Mouse (Mus musculus): ENCODE results near the gene Armc12. TPM values are rescaled to one million over a fixed set of nuclear protein-coding genes. Genes with fewer than 3 reads are reported as not detected.
A peak's percentile ranks its signal among the peaks of the same experiment; 100 is the strongest.

Armc12 gene
- polyA plus RNA-seq, 1 experiment from 2014 or later: not detected

GRCm38 (mm10) chr17:28518615-28519071 lies 12.0 kb upstream of the Armc12 start:
- no peaks in the 10 kb centered on the region for H3K9me3 ChIP-seq (ENCODE audit: low read depth, low read length)
- H3K4me1 ChIP-seq (ENCODE audit: insufficient read depth): peaks cover 9% of the 10 kb centered on the region; the same call in 1 of the 2 replicates
- H3K27me3 ChIP-seq (ENCODE audit: insufficient read depth, low read length): no peaks in the 10 kb centered on the region
- TF ChIP-seq CTCF (IDR thresholded peaks at IDR 0.05; ENCODE audit: low read depth): no peak
- no peaks in the 10 kb centered on the region for H3K36me3 ChIP-seq (ENCODE audit: insufficient read depth)
- H3K9ac ChIP-seq: no peak overlapping the region
- peak overlapping the region; percentile 73 for H3K4me2 ChIP-seq
- H3K27ac ChIP-seq (ENCODE audit: low read depth): peak overlapping the region; percentile 74; the same call in 1 of the 2 replicates
- WGBS: 22% methylated on average over 8 of the region's 8 CpGs
- peak; percentile 10 for DNase-seq
- H3K4me3 ChIP-seq (ENCODE audit: low read depth, low read length): peak overlapping the region; percentile 38; the same call in 1 of the 2 replicates
- no peak for ATAC-seq (ENCODE audit: insufficient read depth)

GRCm38 (mm10) chr17:28519827-28520226 lies 10.8 kb upstream of the Armc12 start:
- no peaks in the 10 kb centered on the region for H3K9me3 ChIP-seq (ENCODE audit: low read depth, low read length)
- peaks cover 9% of the 10 kb centered on the region; the same call in 1 of the 2 replicates for H3K4me1 ChIP-seq (ENCODE audit: insufficient read depth)
- no peaks in the 10 kb centered on the region for H3K27me3 ChIP-seq (ENCODE audit: insufficient read depth, low read length)
- no peak overlapping the region for H3K4me3 ChIP-seq (ENCODE audit: low read depth, low read length)
- no peak overlapping the region for H3K9ac ChIP-seq
- DNase-seq: no peak
- H3K4me2 ChIP-seq: no peak overlapping the region
- no peak for ATAC-seq (ENCODE audit: insufficient read depth)
- 83% methylated on average over 3 of the region's 3 CpGs for WGBS
- no peaks in the 10 kb centered on the region for H3K36me3 ChIP-seq (ENCODE audit: insufficient read depth)
- peak; percentile 42 for TF ChIP-seq CTCF (IDR thresholded peaks at IDR 0.05; ENCODE audit: low read depth)
- H3K27ac ChIP-seq (ENCODE audit: low read depth): no peak overlapping the region

DNA sequence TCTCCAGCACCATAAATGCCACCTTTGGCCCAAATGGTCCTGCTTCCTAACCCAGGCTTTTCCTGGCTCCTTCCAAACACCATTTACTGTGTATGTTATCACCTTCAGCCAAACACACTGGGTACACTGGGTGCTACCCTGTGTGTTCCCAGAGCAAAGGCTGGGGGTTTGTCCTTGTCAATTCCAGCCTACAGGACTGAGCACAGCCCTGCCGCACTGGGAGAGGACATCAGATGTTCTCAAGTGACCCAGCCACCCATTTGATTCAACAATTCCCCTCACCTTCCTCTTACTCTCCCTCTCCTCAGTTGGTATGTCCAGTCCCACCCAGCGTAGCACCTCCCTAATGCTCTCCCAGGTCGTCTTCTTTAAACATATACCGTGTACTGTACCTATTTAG lies 10.0 kb upstream of the Armc12 start:
- Histone ChIP-seq H3K9ac (no peak overlapping the region), H3K4me3 (ENCODE audit: low read depth, low read length) (no peak overlapping the region), H3K27me3 (ENCODE audit: insufficient read depth, low read length) (no peaks in the 10 kb centered on the region), H3K4me2 (no peak overlapping the region), H3K4me1 (ENCODE audit: insufficient read depth) (peaks cover 9% of the 10 kb centered on the region; the same call in 1 of the 2 replicates), H3K36me3 (ENCODE audit: insufficient read depth) (no peaks in the 10 kb centered on the region), H3K27ac (ENCODE audit: low read depth) (no peak overlapping the region), H3K9me3 (ENCODE audit: low read depth, low read length) (no peaks in the 10 kb centered on the region)
- ATAC-seq (ENCODE audit: insufficient read depth): no peak
- no peak for DNase-seq
- no peak for TF ChIP-seq CTCF (IDR thresholded peaks at IDR 0.05; ENCODE audit: low read depth)
- WGBS: 64% methylated on average over 4 of the region's 4 CpGs

GRCm38 (mm10) chr17:28521071-28521726 lies 9.4 kb upstream of the Armc12 start:
- DNase-seq (no peak), ATAC-seq (ENCODE audit: insufficient read depth) (no peak)
- 52% methylated on average over 5 of the region's 5 CpGs for WGBS
- no peaks in the 10 kb centered on the region for H3K27me3 ChIP-seq (ENCODE audit: insufficient read depth, low read length)
- peaks cover 9% of the 10 kb centered on the region; the same call in 1 of the 2 replicates for H3K4me1 ChIP-seq (ENCODE audit: insufficient read depth)
- no peak overlapping the region for H3K4me3 ChIP-seq (ENCODE audit: low read depth, low read length)
- H3K9ac ChIP-seq: no peak overlapping the region
- TF ChIP-seq CTCF (IDR thresholded peaks at IDR 0.05; ENCODE audit: low read depth): no peak
- no peak overlapping the region for H3K4me2 ChIP-seq
- H3K36me3 ChIP-seq (ENCODE audit: insufficient read depth): no peaks in the 10 kb centered on the region
- no peaks in the 10 kb centered on the region for H3K9me3 ChIP-seq (ENCODE audit: low read depth, low read length)
- H3K27ac ChIP-seq (ENCODE audit: low read depth): no peak overlapping the region

DNA sequence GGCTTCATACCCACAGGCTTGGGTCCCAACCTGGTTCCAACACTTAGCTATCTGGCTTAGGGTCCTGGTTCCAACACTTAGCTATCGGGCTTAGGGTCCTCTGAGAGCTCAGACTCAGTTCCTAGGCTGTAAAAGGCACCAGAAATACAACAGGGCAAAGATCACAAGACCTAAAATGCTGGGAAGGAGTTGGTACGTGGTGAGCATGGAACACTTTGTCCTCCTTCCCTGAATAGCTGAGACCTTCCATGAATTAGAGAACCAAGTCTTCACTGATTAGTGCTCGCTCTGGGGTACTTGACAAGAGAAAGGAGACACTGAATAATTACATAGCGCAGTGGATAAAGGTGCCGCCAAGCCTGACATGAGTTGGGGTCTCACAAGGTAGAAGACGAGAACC lies 8.7 kb upstream of the Armc12 start:
- no peak for ATAC-seq (ENCODE audit: insufficient read depth)
- H3K4me2 ChIP-seq: peak overlapping the region; percentile 100
- H3K36me3 ChIP-seq (ENCODE audit: insufficient read depth): no peaks in the 10 kb centered on the region
- WGBS: 49% methylated on average over 6 of the region's 6 CpGs
- no peak overlapping the region for H3K9ac ChIP-seq
- no peaks in the 10 kb centered on the region for H3K9me3 ChIP-seq (ENCODE audit: low read depth, low read length)
- peak overlapping the region; percentile 69 for H3K4me3 ChIP-seq (ENCODE audit: low read depth, low read length)
- TF ChIP-seq CTCF (IDR thresholded peaks at IDR 0.05; ENCODE audit: low read depth): no peak
- H3K27ac ChIP-seq (ENCODE audit: low read depth): no peak overlapping the region
- H3K27me3 ChIP-seq (ENCODE audit: insufficient read depth, low read length): no peaks in the 10 kb centered on the region
- DNase-seq: no peak
- H3K4me1 ChIP-seq (ENCODE audit: insufficient read depth): peaks cover 9% of the 10 kb centered on the region; the same call in 1 of the 2 replicates

- Histone ChIP-seq H3K9me3 (ENCODE audit: low read depth, low read length) (no peaks in the 10 kb centered on the region), H3K9ac (peak overlapping the region; percentile 62), H3K4me1 (ENCODE audit: insufficient read depth) (peaks cover 9% of the 10 kb centered on the region; the same call in 1 of the 2 replicates), H3K4me3 (ENCODE audit: low read depth, low read length) (peak overlapping the region; percentile 69), H3K4me2 (peak overlapping the region; percentile 100), H3K27ac (ENCODE audit: low read depth) (peak overlapping the region; percentile 72), H3K36me3 (ENCODE audit: insufficient read depth) (no peaks in the 10 kb centered on the region), H3K27me3 (ENCODE audit: insufficient read depth, low read length) (no peaks in the 10 kb centered on the region)
- peak; percentile 71 for ATAC-seq (ENCODE audit: insufficient read depth)
- 0 out of 2 replicates have a peak, but pooled peaks have one; percentile 3 for TF ChIP-seq CTCF (IDR thresholded peaks at IDR 0.05; ENCODE audit: low read depth)
- under 1% methylated on average over 62 of the region's 66 CpGs for WGBS
- DNase-seq: peak; percentile 94
Observed at GRCm38 (mm10) chr17:28522623-28523354, 7.8 kb upstream of the Armc12 start.
